Mouse (Mus musculus) liver, embryonic 14.5 days (tissue): Measurements from ENCODE around the gene Cep19.

ENCODE experiments used
- CTCF ChIP-seq: IDR thresholded peaks from 2 replicates; pipeline ENCODE4 v1.5.1; 2016; ENCODE audit warnings: antibody characterized with exemption, low read depth, control low read depth
- EP300 ChIP-seq: IDR thresholded peaks from 2 replicates; pipeline ENCODE4 v1.6.1; 2016; ENCODE audit warnings: antibody characterized with exemption, low read depth

- TF ChIP-seq CTCF (no peak), EP300 (no peak)
Measured at GRCm38 (mm10) chr16:32066899-32067298, 32.7 kb upstream of the Cep19 start.
